Mouse (Mus musculus) left cerebral cortex, adult 18-20 months (tissue): ENCODE results near the gene Slc8b1. TPM values are rescaled to one million over a fixed set of nuclear protein-coding genes. Genes with fewer than 3 reads are reported as not detected.
A peak's percentile ranks its signal among the peaks of the same experiment; 100 is the strongest.

ENCODE experiments used
- DNase-seq, 2 experiments: peaks; one replicate each; pipeline ENCODE4 v3.0.0; 2021 to 2022; ENCODE audit warnings: low spot score in 2 of 2, mixed read lengths in 1 of 2
- long read RNA-seq, 2 experiments: library from polyadenylated mRNA; stranded (forward); transcript quantifications; one replicate each; pipeline ENCODE4 v2.0.0; 2021
- total RNA-seq, 2 experiments: library from RNA; stranded (reverse); gene quantifications; 2 replicates each; pipeline ENCODE4 v1.2.3; 2021

Gene Slc8b1
- 1 to 10 TPM; 5.8 to 8.1 TPM for total RNA-seq
- long read RNA-seq, experiment 1, partial matches to known transcripts = 1 of 15 reads
- long read RNA-seq, experiment 1, other reads (novel, unspliced or antisense) = 10 of 15 reads
- long read RNA-seq, experiment 2, partial matches to known transcripts = 1 of 11 reads
- long read RNA-seq, experiment 2, other reads (novel, unspliced or antisense) = 8 of 11 reads

DNA sequence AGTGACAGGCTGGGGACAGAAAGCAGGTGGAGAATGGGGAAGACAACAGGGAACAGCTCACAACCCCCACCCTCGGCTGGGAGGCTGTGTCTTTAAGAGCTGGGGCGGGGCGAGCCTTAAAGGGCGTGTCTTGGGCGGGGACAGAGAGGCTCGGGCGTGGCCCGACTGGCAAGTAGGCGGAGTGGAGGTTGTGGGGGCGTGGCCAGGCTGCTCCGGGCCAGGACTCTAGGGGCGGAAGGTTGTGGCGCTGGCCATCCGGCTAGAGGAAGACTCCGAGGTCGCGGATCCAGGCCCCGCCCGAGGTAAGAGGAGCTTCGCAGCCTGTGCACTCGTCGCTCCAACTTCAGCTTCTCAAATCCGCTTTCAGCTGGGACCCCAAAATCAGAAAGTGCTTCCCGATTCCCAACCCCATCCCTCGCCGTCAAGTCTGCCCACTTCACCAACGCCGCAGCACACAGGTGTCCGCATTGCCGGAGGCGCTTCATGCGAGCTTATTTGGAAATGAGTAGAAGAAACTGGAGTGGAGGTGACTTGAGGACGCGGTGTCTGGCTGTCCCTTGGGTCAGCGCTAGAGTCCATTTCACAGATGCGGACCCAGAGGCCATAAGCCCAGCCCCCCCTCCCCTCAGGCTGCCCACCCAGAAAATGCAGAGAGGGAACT, at the start of gene Slc8b1:
TSS of gene Slc8b1 (plus strand) at position 187 of the 661 bp plus-strand sequence.
- peak; percentile 74 to 80 for DNase-seq

DNA sequence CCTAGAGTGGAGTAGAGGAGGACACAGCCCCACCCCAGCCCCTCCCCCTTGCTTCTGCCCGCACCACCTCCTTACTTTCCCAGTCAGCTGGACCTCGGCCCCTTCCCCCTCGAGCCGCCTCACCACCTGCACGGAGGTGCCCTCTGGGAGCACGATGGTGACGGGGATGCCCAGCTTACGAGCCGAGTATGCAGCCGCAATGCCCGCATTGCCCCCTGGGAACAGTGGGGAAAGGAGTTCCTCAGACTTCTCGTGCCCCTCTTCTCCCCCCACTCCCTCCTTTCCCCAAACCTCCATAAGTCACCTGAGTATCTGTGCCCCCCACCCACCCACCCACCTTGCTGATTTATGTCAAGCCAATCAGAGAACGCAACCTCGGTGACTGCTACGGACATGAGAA, 49.1 kb upstream of the Slc8b1 start:
- no peak for DNase-seq

DNA sequence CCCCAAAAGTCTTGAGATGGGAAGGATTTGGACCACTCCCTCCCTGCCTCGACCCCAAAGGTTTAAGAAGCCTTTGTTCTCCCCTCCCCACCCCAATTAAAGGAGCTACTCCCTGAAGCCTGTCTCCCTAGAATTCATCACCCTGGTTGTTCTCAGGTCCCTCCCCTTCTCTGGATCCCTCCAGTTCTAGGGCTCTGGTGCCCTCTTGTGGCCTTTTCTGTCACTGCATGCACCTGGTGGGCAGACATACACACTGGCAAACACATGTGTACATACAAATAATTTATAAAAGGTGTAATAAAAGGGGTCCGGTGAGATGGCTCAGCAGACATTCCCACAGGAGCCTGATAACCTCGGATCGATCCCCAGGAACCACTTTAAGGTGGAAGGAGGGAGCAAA, 46.6 kb upstream of the Slc8b1 start:
- DNase-seq = no peak

DNA sequence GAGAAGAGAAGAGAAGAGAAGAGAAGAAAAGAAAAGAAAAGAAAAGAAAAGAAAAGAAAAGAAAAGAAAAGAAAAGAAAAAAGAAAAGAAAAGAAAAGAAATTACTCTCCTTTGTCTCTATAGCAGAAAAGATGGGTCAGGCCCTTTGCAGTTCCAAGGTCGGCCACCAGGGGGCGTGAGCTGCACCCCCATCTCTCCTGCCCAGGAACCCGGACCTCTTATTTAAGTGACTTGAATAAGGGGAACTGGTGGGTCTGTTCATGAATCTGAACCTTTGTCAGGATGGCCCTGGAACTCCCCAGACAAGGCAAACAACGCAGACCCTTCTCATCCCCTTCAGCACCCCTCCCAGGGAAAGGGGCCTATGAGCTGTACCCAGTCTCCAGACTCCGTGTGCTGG, 45.9 kb upstream of the Slc8b1 start:
- DNase-seq = no peak

DNA sequence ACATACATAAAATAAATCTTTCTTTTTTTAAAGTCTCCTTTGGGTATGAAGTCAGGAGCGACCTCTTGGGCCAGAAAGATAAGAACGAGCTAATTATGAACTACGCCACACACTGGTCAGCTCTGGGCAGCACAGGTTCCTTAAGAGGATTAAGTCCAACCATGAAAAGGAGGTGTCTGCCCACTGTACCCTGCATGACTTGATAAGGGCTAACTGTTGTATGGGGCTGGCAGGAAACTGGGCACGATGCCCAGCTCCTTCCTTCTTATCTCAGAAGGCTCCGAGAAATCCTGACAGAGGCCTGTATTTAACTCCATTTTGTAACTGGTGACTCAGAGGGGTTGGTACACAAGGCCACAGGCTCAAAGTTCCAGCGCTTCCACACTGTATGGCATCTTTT, 45.1 kb upstream of the Slc8b1 start:
- no peak for DNase-seq

DNA sequence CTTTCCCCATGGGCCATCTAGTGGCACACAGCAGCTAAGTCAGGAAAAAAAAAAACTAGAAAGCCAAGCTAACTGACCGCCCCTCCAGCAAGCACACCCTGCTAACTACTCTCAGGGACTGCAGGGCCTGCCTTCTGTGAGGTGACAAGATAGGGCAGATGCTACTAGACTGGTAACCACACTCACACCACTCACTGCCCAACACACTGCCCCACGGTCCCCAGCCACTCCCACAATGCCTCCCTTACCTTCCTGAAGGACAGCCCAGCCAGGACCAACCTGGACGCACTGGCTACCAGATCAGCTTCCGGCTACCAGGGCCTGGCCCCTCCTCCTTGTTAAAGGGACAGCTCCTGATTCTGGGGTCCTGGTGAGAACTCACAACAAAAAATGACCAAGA, 43.9 kb upstream of the Slc8b1 start:
- no peak for DNase-seq

DNA sequence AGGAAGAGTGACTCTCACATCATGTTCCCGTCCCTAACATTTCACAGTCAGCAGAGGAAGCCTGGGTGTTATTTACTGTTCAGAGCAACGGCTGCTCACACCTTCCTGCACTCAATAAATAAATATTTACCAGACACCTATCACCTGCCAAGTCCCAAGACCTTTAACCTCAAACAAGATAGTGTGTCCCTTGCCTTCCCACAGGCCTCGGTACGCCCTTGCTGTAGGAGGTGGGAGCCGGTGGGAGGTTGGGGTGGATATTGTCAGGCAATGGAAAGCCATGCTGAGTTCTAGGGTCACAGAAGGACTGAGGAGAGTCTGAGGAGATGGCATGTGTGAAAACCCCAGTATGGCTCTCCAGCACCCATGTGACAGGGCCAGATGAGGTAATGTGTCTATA, 42.6 kb upstream of the Slc8b1 start:
- no peak for DNase-seq

DNA sequence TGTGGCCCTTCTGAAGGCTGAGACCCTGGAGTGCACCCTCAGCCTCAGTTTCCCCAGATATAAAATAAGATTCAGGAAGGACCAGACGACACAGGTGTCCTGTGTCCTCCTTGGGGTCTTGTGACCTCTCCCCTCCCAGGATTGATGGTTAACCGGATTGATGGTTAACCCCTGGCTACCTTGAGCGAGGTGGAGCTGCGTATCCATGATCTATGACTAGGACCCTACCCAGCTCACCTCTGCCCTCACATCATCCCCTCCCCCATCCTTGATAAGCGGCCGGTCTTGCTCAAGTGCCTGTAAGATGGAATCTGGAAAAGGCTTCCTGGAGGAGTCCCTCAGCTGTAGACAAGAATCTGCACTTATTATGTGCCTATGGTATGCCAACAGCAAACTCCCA, 42.1 kb upstream of the Slc8b1 start:
- DNase-seq = no peak

DNA sequence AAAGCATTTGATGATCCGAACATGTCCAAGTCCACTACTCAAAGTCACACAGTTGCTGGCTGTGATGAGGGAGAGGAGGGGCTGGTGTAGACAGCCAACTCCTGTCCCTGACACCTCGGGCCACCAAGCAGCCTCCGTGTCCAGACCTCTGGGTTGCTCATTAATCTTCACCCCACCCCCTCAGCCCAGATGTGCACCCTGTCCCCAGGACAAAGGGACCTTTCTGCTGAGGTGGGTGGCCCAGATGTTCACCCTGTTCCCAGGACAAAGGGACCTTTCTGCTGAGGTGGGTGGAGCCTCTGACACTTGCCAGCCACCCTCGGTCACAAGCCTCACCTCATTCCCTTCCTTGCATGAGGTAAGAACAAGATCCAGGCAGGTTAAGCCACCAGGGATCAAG, 39.4 kb upstream of the Slc8b1 start:
- no peak for DNase-seq

DNA sequence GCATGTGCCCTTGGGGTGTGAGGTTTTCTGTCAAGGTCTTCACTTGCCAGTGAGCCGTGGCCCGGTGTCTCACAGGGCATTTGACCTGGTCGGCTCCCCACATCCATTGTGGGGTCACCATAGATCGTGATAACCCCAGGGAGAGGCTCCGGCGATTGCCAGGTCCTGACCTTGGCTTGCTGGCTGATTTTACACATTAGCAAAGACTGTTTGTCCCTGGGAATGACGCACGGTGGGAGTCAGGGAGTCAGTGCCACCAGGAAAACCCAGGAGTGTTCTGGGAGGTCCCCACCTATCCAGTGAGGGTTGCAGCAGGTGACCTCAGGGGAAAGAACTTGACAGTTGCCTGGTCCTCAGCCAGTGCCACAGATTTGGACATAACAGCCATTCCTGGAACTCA, 38.2 kb upstream of the Slc8b1 start, which contains the start of gene Sdsl:
TSS of gene Sdsl (minus strand) at position 41 of the 400 bp plus-strand sequence.
- DNase-seq = no peak

DNA sequence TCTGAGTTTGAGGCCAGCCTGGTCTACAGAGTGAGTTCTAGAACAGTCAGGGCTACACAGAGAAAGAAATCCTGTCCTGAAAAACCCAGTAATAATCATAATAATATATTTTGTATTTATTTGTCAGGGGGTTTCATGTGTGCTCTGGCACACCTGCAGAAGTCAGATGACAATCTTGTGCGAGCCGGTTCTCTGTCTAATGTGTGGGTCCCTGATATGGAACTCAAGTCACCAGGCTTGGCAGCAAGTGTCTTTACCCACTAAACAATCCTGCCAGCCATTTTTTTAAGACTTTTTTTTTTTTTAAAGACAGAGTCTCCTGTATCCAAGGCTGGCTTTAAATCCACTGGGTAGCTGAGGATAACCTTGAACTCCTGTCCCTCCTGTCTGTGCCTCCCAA, 37.6 kb upstream of the Slc8b1 start:
- no peak for DNase-seq

DNA sequence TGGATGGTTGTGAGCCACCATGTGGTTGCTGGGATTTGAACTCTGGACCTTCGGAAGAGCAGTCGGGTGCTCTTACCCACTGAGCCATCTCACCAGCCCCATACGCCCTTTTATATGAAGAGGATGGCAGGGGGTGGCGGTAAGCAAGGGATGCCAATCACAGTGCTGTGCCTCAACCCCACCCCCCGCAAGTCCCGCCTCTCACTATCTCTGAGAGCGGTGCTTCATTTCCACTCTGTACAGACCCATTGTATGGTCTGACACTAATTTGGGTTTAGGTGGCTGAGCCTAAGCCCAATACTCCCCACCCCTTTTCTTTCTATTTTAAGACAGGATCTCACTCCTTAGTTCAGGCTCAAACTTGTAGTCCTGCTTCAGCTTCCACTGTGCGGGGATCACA, 35.1 kb upstream of the Slc8b1 start:
- no peak for DNase-seq

DNA sequence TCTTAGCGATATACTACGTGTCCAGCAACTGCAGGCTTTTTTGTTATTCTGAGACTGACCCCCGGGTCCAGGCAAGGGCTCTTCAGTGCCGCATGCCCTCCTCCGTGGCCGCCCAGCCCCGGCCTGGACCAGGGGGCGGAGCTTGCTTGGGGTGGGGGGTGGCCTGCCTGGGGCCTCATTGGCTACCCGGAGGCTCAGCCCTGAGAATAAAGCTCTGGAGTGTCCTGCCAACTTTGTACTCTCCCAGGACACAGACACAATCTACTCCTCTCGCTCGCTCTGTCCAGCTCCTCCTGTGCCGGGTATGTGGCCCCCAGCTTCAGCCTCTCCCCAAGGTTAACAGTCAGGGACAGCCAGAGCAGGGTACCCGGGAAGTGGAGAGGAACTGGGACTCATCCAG, 34.7 kb upstream of the Slc8b1 start, which contains the start of gene Sds:
TSS of gene Sds (plus strand) at position 231 of the 400 bp plus-strand sequence.
- DNase-seq = no peak

DNA sequence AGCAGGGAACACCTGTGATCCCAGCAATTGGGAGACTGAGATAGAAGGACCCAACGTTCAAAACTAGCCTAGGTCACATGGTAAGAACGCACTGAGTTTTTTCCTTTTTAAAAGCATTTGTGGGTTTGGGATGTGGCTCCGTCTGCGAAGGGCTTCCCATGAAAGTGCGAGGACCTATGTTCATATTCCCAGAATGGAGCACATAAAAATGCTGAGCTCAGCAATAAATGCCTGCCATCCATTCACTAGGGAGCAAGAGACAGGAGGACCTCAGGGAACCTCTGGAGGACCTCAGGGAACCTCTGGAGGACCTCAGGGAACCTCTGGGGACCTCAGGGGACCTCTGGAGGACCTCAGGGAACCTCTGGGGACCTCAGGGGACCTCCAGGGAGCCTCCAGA, 33.0 kb upstream of the Slc8b1 start:
- DNase-seq = no peak

DNA sequence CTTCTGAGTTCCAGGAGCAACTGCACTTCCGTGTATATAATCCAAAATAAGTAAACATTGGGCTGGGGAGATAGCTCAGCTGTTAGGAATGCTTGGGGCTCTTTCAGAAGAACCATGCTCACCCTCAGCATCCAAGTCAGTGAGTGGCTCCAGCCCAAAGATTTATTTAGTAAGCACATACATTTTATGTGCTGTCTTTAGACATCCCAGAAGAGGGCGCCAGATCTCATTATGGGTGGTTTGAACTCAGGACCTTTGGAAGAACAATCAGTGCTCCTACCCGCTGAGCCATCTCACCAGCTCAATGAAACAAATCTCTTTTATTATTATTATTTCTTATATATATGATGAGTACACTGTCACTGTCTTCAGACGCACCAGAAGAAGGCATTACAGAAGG, 31.4 kb upstream of the Slc8b1 start:
- DNase-seq = no peak

DNA sequence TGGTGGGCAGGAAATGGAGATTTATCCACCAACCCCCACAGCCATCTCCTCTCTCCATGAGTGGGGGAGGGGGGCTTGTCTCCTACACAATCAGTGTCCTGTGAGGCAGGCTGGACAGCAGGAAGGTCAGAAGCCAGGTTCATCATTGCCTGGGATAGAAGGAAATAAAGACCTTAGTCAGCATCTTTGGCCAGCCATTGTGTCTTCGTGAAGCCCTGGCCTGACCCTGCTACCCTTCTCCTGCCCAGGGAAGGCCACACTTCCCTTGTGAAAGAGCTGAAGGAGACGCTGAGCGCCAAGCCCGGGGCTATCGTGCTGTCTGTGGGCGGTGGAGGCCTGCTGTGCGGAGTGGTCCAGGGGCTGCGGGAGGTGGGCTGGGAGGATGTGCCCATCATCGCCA, 29.8 kb upstream of the Slc8b1 start:
- no peak for DNase-seq

DNA sequence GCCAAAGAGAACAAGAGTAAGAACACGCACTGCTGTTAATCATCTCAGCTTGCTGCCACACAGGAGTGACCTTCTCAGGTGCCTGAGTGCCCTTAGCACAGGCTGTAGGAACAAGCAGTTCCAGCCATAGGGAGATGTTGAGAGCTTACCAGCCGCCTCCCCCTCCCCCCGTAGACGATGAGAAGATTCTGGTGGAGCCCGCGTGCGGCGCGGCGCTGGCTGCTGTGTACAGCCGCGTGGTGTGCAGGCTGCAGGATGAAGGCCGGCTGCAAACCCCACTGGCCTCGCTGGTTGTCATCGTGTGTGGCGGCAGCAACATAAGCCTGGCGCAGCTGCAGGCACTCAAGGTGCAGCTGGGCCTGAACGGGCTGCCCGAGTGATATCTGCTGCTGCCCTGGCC, 27.6 kb upstream of the Slc8b1 start:
- no peak for DNase-seq

DNA sequence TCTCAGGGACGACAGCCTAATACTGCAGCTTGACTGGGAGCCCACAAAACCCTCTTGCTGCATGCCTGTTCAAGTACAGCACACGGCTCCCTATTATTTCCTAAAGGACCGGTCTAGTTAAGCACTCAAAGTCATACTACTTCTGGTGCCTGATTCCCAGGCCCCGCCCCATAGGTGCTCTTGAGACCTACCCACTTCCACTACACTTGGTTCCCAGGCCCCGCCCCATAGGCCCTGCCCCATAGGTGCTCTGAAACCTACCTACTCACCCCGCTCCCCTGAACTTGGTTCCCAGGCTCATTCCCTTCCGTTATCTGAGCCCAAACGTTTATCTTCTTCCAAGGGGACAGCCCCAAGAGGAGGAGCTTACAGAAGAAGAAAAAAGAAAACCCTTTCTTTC, 23.1 kb upstream of the Slc8b1 start:
- DNase-seq = no peak

DNA sequence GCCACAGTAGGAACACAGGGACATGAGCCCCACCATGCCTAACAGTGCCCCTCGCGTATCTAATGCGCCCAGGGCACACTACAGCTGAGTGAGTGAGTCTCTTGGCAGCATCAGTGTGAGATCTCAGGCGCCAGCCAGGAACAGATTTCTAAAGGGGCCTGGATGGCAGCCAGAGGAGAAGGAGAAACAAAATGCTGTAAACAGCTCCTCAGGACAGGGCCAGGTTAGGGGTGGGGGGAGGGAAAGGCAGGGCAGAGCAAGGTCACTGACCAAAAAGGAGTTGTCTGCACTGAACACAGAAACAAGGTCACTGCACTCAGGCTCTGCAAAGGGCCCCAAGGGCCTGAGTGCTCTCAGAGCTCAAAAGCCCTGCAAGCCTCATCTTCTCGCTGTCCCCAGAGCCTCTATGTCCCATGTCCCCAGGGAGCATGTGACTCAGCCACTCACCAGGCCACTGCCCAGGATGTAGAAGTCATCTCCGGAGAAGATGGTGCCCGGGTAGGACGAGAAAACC, 20.2 kb upstream of the Slc8b1 start:
- peak in 1 of 2 experiments; percentile 26 for DNase-seq

DNA sequence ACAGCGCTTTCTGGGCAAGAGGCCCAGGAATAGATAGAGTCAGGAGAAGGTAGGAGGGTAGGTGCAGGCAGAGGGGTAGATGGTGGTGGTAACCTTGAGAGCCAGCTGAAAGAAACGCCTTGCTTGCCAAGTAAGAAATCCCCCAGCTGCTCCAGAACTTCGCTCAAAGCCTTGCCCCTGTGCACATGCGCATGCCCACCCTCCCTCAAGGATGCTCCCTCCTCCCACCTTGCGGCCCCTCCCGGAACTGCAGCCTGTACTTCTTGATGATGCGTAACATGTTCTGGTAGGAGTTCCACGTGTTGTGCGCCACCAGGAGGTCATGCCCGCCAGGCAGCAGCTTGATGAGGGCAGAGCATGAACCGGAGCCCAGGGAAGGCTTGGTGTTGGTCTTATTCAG, 18.5 kb upstream of the Slc8b1 start:
- DNase-seq = peak; percentile 39 to 44

DNA sequence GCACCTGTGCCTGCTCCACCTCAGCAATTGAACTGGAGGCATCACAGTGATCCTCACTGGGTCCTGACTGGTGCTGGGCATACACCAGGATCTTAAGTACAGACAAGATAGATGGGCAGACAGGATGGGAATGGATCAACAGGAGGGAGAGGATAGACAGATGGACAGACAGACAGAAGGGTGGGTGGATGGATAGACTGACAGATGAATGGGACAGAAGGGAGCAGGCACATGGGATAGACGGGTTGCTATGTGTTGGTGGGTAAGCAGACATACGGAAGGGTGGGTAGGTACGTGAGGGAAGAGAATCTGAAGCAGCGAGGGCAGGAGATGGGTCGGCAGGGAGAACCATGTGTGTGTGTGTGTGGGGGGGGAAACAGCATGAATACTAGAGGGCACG, 17.5 kb upstream of the Slc8b1 start:
- no peak for DNase-seq

DNA sequence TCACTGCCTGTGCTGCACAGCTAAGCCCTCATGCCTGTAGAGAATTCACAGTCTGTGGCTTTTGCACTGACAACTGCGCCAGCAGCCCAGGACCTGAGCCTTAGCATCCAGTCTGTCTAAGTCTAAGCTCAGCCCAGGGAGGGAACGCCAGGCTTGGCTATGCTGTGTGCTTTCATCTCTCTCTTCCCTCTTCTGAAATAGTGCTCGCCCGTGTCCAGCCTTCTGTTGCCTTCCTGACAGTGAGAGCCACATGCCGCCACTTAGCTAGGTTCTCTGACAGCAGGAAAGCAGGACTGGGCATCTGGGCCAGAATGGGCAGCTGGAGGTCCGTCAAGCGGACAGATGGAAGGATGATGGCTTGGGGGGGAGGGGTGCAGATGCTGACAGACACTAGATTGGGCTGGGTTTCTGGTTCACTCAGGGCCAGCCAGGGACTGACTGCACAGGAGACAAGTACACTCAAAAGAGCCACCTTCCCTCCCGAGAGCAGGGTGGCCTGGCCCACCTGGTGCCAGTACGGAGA, 17.0 kb upstream of the Slc8b1 start:
- no peak for DNase-seq
